Mouse (Mus musculus) spleen, adult 2 months (tissue): ENCODE data around the gene Olfr884.

ENCODE experiments used
- CTCF ChIP-seq: fragments of 200-500 bp; IDR thresholded peaks from 2 replicates; pipeline ENCODE4 v1.5.1; 2011; ENCODE audit warnings: mild to moderate bottlenecking, inconsistent platforms; ENCODE audit not compliant: insufficient read depth, insufficient read length, insufficient replicate concordance; ENCODE audit errors: extremely low read depth
- POLR2A ChIP-seq: fragments of 200-500 bp; IDR thresholded peaks from 2 replicates; pipeline ENCODE4 v1.6.1; 2011; ENCODE audit warnings: low read depth, low read length, inconsistent platforms

DNA sequence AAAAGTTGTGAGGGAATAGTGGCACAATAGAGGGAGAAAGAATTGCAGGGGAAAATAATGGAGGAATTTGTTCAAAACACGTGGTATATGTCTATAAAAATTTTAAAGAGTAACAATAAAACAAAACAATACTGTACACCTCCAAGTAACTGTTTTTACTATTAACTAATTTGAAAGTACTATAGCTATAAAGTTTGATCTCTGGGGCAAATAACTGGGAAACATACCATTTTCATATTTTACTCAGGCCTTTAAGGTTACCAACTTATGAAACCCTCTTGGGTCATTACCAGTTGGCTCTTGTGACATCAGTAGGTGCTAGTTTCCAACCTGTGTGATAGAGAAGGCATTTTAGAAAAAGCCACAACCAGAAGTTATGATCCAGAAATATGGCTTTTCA, 37.4 kb downstream of the Olfr884 start, which contains the start of gene Olfr887:
- TF ChIP-seq CTCF, result no peak
- TF ChIP-seq POLR2A, result no peak
